Mouse (Mus musculus): Measurements from ENCODE around the gene Sez6l.

Sez6l gene

DNA sequence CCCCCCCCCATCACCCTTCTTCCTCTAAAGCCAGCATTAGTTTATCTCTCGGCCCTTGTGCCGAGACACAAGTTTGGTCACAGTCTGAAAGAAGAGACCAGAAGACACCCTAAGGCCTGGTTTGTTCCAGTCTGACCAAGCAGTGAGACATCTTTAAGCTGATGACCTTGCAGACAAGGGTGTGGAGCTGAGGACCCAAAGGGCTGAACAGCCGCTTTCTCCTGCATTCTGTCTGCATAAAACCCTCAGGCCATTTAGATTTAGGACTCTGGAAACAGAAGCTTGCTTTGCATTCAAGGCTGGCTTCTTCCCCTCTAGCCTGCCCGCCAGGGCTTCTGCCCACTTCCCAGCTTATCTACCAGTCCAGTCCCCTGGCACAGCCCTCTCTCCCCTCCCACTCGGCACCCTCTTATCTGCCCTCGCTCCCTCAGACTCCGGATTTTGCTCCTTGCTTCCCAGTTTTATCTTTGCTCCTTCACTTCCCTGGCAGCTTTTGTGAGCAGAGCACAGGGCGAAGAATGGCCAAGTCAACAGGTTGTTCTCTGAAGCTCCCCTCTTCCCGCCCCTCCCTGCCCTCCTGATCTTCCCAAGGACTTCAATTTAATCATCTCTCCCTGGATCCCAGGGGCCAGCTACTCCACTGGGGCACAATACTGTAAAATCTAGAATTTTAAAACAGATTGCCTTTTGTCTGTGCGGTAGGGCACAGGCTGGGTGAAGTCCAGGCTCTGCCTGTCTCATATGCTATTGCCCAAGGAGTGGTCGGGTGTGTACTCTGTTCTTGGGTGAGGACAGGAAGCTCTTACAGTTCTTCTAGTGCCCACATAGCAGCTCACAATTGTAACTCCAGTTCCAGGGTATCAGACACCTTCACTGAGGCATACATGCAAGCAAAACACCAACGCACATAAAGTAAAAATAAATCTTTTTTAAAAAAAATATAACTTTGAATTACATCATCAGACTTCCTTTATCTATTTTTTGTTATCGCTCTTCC is 77.8 kb downstream of the Sez6l start:
- no peak for DNase-seq (ENCODE audit: low spot score in 2 of 2)

GRCm38 (mm10) chr5:112496753-112497369 is 80.1 kb downstream of the Sez6l start:
- DNase-seq (ENCODE audit: low spot score in 2 of 2) = no peak

GRCm38 (mm10) chr5:112493492-112493891 is 83.5 kb downstream of the Sez6l start:
- DNase-seq (ENCODE audit: low spot score in 2 of 2) = no peak

- no peak for DNase-seq (ENCODE audit: low spot score in 2 of 2)
Measured at GRCm38 (mm10) chr5:112491489-112491888, 85.5 kb downstream of the Sez6l start.

- no peak for DNase-seq (ENCODE audit: low spot score in 2 of 2)
Measured at GRCm38 (mm10) chr5:112488101-112488776, 88.7 kb downstream of the Sez6l start.

DNA sequence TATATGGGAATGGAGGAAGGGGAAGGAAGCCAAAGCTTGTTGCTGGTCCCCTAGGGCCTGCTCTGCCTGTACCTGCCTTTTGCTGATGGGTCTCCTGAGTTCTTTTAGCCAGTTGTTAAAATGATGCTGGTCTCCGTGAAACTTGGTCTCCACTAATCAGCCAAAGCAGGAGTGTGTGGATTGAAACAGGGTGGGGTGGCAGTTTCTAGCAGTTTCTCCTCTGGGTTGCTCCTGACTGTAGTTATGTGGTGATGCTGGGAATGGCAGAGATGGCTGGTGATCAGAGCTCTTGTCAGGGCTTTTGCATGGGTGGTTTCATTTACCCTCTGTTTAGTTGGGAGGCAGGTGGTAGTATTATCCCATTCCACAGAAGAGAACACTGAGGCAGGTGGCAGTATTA is 89.5 kb downstream of the Sez6l start:
- DNase-seq (ENCODE audit: low spot score in 2 of 2) = no peak

DNA sequence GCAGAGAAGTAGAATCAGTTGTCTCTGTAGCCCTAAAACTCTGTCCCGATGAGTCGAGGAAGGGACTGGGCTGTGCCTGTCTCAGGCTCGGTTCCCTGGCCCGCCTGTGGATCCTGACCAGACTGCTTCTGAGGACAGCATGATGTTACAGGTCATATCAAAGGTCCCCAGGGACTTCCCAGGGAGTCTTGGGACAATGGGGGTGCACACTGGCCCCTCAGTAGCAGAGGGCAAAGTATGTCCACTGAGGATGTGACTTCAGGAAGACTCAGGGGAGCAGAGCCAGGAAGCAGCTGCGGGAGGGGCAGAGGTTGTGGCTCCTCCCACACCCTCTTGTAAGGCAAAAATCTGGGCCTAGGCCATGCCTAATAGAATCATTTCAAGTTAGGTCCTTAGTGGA is 90.6 kb downstream of the Sez6l start:
- DNase-seq (ENCODE audit: low spot score in 2 of 2) = no peak

DNA sequence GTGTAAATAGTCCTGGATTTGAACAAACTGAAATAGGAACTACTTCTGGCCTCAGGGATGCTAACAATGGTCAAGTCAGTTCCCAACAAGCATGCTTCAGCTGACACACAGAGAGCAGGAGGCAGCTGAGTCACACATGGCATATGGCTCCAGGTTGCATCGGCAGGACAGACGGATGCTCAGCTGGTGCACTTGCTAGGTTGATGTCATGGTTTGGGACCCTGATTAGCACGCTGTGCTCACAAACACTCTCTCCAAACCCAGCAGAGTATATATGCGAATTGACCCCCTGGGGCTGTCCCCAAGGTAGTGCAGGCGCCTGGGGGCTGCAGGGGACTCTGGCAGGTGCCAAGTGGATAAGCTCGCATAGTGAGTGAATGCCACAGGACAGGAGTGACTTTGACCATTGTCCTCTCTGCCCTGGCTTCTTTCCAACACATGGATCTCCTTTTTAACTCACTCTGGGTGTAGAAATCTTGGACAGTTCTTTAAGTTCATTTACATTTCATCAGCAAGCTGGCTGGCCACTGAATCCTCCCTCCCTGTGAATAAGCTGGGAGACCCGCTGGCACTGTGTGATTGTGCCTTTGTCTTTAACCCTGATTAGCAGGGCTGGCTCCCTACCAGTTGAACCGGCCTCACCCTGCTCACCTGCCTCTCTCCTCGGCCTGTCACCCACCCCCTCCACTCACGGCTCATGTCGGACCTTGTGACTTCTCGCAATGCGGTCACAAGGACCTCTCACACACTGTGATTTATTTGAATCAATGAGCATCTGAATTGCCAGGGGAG is 91.9 kb downstream of the Sez6l start:
- DNase-seq (ENCODE audit: low spot score in 2 of 2) = no peak

- no peak for DNase-seq (ENCODE audit: low spot score in 2 of 2)
Measured at GRCm38 (mm10) chr5:112483030-112483429, 94.0 kb downstream of the Sez6l start.

DNA sequence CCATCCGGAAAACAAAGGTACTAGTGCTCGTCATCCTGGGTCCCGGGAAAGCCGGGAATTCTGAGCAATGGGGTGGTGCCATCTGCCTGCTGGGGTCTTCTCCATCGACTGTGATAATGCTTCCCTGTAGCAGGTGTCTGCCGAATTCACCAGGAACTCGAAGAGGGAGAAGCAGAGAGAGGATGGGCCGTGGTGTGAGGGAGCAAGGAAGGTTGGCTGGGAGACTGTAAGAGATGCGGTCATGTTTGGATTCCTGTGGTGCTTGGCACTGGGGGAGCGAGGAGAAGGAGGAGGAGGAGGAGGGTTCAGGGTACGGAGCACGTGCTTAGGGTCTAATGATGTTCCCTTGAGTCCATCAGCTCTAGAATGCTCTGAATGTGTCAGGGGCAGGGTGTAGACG is 94.4 kb downstream of the Sez6l start:
- no peak for DNase-seq (ENCODE audit: low spot score in 2 of 2)

DNA sequence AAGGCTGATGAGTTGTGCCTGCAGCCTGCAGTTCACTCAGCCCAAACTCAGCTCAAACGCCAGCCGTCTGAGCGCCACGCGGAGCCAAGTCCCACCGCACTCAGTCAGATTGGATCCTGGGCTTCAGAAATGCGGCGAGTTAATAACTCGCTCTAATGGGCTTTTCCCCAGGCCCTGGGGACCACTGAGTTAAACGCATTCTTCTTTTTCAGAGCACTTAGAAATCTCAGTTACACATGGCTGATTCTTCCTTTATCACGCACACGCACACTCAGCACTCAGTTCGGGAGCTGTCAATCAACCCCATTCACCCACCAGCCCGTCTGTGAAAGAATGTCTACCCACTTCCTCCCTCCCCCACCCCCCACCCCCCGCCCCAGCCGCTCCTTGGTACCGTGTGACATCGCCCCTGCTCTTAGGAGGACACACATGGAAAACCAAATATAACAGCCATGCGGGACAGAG is 95.0 kb downstream of the Sez6l start:
- no peak for DNase-seq (ENCODE audit: low spot score in 2 of 2)

- DNase-seq (ENCODE audit: low spot score in 2 of 2) = no peak
Measured at GRCm38 (mm10) chr5:112473453-112473852, 103.5 kb downstream of the Sez6l start.

- no peak for DNase-seq (ENCODE audit: low spot score in 2 of 2)
Measured at GRCm38 (mm10) chr5:112470144-112470543, 106.8 kb downstream of the Sez6l start.

GRCm38 (mm10) chr5:112468986-112469581 is 107.9 kb downstream of the Sez6l start:
- DNase-seq (ENCODE audit: low spot score in 2 of 2) = no peak

DNA sequence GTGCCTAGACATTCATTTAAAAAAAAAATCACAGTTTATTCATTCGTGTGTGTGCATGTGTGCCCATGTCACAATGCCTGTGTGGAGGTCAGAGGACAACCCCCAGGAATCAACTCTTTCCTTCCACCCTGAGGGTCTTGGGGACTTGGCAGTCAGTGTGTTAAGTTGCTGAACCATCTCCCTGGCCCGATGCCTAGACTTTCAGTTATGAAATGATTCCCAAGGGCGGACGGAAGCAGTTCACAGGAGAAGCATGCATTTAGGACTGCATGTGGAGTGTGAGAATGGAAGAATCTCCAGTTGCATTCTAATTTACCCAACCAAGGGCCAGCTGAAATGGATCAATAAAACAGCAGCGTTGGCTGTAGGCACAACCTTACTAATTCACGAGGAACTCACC is 110.7 kb downstream of the Sez6l start:
- DNase-seq (ENCODE audit: low spot score in 2 of 2) = no peak

DNA sequence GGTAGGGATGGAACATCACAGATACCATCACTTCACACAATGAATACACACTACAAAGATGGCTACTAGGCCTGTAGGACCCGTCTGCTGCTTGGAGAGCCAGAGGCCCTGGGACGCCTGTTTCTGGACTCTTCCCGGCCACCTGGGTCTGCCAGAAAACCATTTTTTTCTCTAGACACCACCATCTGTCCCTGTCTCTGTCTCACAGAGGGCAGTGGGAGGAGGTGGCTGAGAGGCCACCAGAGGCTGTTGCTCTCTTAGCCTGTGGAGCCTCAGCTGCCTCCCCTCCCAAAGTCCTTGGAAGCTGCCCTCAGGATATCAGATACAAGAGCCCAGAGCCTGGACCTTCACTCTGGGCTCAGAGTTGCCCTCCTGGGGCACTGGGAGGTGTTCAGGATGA is 117.1 kb downstream of the Sez6l start:
- no peak for DNase-seq (ENCODE audit: low spot score in 2 of 2)

DNA sequence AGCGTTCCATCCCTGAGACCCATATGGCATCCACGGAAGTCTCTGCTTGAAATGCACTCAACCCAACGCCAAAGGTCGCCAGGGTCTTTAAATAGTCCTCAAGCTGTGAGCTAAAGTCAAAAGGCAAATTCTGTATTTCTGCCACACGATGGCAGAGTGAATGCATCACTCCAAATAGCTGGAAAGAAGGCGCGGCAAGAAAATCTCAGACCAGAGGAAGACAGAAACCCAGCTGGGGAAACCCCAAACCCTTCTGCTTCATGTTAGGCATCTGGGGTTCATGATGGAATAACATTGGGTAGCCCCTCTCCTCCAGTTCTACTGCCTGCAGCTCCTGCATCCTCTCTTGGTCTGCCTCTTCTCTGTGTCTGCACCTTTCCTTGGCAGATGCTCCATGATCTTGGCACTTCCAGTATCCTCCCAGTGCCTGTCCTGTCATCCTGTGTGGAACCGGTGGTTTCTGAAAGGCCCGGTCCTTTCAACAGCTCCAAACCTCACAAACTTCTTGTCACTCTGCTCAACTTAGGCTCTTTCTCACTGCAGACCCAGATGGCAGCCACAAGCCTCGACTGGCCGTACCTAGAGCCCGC is 121.9 kb downstream of the Sez6l start:
- DNase-seq (ENCODE audit: low spot score in 2 of 2) = no peak

DNA sequence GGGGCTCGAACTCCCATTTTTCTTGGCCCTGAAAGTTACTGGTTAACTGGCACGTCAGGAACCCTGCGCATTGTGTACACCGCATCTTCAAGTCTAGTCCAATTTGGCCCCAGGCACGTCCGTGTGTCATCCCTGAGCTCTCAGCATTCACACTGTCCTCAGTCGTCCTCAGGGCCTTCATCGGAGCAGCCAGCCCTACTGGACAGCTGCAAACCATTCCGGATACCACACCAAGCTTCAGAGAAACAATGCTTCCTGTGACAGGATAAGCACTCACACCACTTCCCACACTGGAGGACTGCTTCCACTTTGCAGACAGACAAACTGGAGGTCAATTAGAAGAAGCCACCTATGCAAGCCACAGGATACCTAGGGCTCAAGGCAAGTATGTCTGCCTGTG is 123.9 kb downstream of the Sez6l start:
- DNase-seq (ENCODE audit: low spot score in 2 of 2) = no peak

DNA sequence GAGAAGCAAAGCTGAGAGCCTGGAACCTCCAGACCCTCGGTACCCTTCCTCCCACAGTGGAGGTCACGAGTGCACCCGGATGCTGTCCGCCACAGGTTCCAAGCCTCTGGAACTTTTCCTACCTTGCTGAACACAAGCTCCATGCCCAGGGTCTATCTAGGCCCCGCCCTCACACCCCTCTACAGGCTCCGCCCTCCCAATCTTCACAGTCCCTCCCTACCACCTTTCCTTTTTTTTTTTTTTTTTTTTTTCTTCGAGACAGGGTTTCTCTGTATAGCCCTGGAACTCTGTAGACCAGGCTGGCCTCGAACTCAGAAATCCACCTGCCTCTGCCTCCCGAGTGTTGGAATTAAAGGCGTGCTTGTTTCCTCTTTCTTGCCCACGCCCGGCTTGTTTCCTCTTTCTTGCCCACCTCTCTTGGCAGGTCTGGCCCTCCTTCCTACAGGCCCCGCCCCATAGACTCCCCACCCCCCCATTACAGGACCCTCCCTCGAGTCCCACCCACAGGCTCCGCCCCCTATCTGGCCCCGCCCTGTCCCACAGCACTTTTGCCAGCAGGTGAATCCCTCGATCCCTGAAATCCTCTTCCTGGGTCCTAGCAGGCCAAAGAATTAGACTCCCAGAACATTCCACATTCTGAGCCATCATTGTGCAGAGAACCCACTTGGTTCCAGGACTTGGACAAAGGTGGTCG is 128.1 kb downstream of the Sez6l start, which contains the start of gene Gm6588:
TSS of gene Gm6588 (plus strand) at position 680 of the 694 bp plus-strand sequence.
- no peak for DNase-seq (ENCODE audit: low spot score in 2 of 2)

DNA sequence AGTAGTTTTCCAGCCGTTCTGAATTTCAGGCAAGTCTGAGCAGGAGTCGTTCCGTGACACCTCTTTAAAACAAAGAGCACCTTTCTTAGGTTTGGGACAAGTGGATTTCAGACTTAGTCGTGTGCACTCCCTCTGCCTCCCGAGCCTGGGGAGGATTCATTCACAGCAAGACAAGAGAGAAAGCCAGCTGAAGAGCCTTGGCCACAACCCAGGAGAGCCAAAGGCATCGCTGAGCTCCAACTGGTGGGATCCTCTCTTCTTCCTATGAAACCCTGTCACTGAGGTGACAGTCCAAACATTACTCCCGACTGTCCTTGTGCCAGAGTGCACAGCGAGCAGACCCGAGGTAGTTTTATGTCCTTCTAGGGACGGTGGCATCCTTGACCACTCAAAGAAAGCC is 138.4 kb downstream of the Sez6l start:
- no peak for DNase-seq (ENCODE audit: low spot score in 2 of 2)
